Mouse (Mus musculus): ENCODE measurements around the gene Hs3st1. TPM values are rescaled to one million over a fixed set of nuclear protein-coding genes. Genes with fewer than 3 reads are reported as not detected.

Hs3st1 gene
- total and polyA plus RNA-seq, 3 experiments, result 0.81 to 2.8 (median 2.8) TPM

DNA sequence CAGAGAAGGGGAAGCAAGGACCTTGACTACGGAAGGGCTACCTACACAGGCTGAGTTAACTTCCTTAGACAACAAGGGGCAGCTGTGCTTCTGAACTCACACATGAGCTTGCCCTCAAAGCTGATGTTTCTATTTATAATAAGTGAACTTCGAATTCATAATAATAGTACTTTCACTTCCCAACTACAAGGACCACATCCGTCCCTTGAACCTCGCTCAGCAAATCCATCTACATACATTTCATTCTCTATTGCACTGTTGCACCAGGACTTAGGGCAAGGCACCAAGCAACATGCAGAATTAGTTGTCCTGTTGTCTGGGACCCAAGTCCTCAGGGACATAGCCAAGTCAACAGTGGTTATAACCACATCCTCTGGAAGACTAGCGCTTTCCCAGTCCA lies 124.4 kb downstream of the Hs3st1 start:
- Histone ChIP-seq H3K27ac (ENCODE audit: insufficient read depth, low read depth) (no peak overlapping the region), H3K9me3 (replicated peaks; ENCODE audit: low read length) (no peaks in the 10 kb centered on the region), H3K4me1 (ENCODE audit: control insufficient read depth in 1 of 2, insufficient read depth in 2 of 2) (peaks cover 0 to 51% of the 10 kb centered on the region in 2 experiments; a peak in 2 of 4 replicates), H3K4me2 (ENCODE audit: insufficient read depth, low read depth, poor library complexity, severe bottlenecking) (no peak overlapping the region), H3K4me3 (replicated peaks in 1 of 3; ENCODE audit: low read depth in 2 of 3, low read length in 2 of 3, poor library complexity in 1 of 3) (no peak overlapping the region), H3K79me2 (replicated peaks; ENCODE audit: control insufficient read depth, extremely low read depth, insufficient read depth, poor library complexity, severe bottlenecking) (no peaks in the 10 kb centered on the region), H3K36me3 (replicated peaks in 1 of 2; ENCODE audit: control insufficient read depth in 1 of 2, insufficient read depth in 1 of 2, low read length in 1 of 2) (no peaks in the 10 kb centered on the region), H3K27me3 (replicated peaks) (no peaks in the 10 kb centered on the region), H3K9ac (ENCODE audit: insufficient read depth, low read depth) (no peak overlapping the region)
- DNase-seq (ENCODE audit: extremely low read depth), result peak; percentile 94
- TF ChIP-seq ETS1 (conservative IDR thresholded peaks at IDR 0.05; ENCODE audit: low read depth, low read length), result peak; percentile 86
- 0 out of 2 replicates have a peak, but pooled peaks have one; percentile 65 for TF ChIP-seq MAFK (IDR thresholded peaks at IDR 0.05; ENCODE audit: insufficient replicate concordance, low read length)
- no peak for TF ChIP-seq USF2 (conservative IDR thresholded peaks at IDR 0.05; ENCODE audit: low read depth, low read length)
- TF ChIP-seq MYC (IDR thresholded peaks at IDR 0.05; ENCODE audit: low read depth, low read length), result no peak
- peak; percentile 54; the same call in 1 of the 2 replicates for TF ChIP-seq TCF12 (IDR thresholded peaks at IDR 0.05; ENCODE audit: low read depth, low read length)
- TF ChIP-seq IRF4 (IDR thresholded peaks at IDR 0.05; ENCODE audit: low read depth, low read length), result peak; percentile 68
- 0 out of 2 replicates have a peak, but pooled peaks have one; percentile 12 for TF ChIP-seq JUND (conservative IDR thresholded peaks at IDR 0.05; ENCODE audit: low read depth, low read length)
- peak; percentile 87 for TF ChIP-seq EP300 (IDR thresholded peaks at IDR 0.05; ENCODE audit: low read length)
- TF ChIP-seq MEF2A (IDR thresholded peaks at IDR 0.05; ENCODE audit: borderline replicate concordance, low read depth, low read length), result peak; percentile 85
- TF ChIP-seq SIN3A (IDR thresholded peaks at IDR 0.05; ENCODE audit: low read length), result no peak; the same call in 1 of the 2 replicates
- peak; percentile 80 for TF ChIP-seq BHLHE40 (IDR thresholded peaks at IDR 0.05; ENCODE audit: low read depth, low read length)
- in situ Hi-C loops (cut with MboI; ENCODE audit: low pct_ligation_motif_present, low pct_unique_long_range_greater_than_20kb, low sequenced_read_pairs) (loop anchor here (25.0 kb wide), 3 partner anchors 331 to 844 kb away; no protein-coding TSS in a partner anchor), dilution Hi-C loops (cut with MboI; ENCODE audit: extremely low pct_ligation_motif_present, extremely low pct_unique_long_range_greater_than_20kb, low sequenced_read_pairs) (no loop called here)

- dilution Hi-C loops (cut with MboI; ENCODE audit: extremely low pct_ligation_motif_present, extremely low pct_unique_long_range_greater_than_20kb, low sequenced_read_pairs) (no loop called here), in situ Hi-C loops (cut with MboI; ENCODE audit: low pct_ligation_motif_present, low pct_unique_long_range_greater_than_20kb, low sequenced_read_pairs) (loop anchor here (25.0 kb wide), 3 partner anchors 337 to 838 kb away; no protein-coding TSS in a partner anchor)
- H3K27ac ChIP-seq (ENCODE audit: insufficient read depth, low read depth), result no peak overlapping the region
- H3K4me1 ChIP-seq (ENCODE audit: control insufficient read depth in 1 of 2, insufficient read depth in 2 of 2), result peaks cover 0 to 10% of the 10 kb centered on the region in 2 experiments; a peak in 2 of 4 replicates
- no peak for DNase-seq (ENCODE audit: extremely low read depth)
- no peaks in the 10 kb centered on the region for H3K27me3 ChIP-seq (replicated peaks)
- H3K9ac ChIP-seq (ENCODE audit: insufficient read depth, low read depth), result no peak overlapping the region
- TF ChIP-seq ELF1 (IDR thresholded peaks at IDR 0.05; ENCODE audit: low read depth, low read length), result no peak
- TF ChIP-seq ZNF384 (IDR thresholded peaks at IDR 0.05; ENCODE audit: low read depth, low read length), result no peak
- TF ChIP-seq MAX (IDR thresholded peaks at IDR 0.05; ENCODE audit: low read length), result no peak
- no peak for TF ChIP-seq KAT2A (IDR thresholded peaks at IDR 0.05; ENCODE audit: insufficient replicate concordance, low read length)
- no peak for TF ChIP-seq UBTF (IDR thresholded peaks at IDR 0.05; ENCODE audit: low read depth, low read length)
- no peak for TF ChIP-seq CHD1 (IDR thresholded peaks at IDR 0.05; ENCODE audit: low read depth, low read length)
- TF ChIP-seq ZMIZ1 (IDR thresholded peaks at IDR 0.05; ENCODE audit: low read depth, low read length), result no peak
- no peak for TF ChIP-seq CHD2 (IDR thresholded peaks at IDR 0.05; ENCODE audit: low read length)
- TF ChIP-seq SMC3 (IDR thresholded peaks at IDR 0.05; ENCODE audit: low read depth, low read length), result no peak
- TF ChIP-seq MXI1 (IDR thresholded peaks at IDR 0.05; ENCODE audit: low read depth, low read length), result no peak
- TF ChIP-seq POLR2AphosphoS2 (IDR thresholded peaks at IDR 0.05; ENCODE audit: low read depth, low read length), result no peak
- no peak for TF ChIP-seq MAZ (IDR thresholded peaks at IDR 0.05; ENCODE audit: low read depth, low read length)
- no peak for TF ChIP-seq POLR2A (IDR thresholded peaks at IDR 0.05; ENCODE audit: low read depth, low read length)
- no peak for TF ChIP-seq USF1 (IDR thresholded peaks at IDR 0.05; ENCODE audit: low read depth, low read length)
- H3K4me2 ChIP-seq (ENCODE audit: insufficient read depth, low read depth, poor library complexity, severe bottlenecking), result no peak overlapping the region
- no peak overlapping the region for H3K4me3 ChIP-seq (replicated peaks in 1 of 3; ENCODE audit: low read depth in 2 of 3, low read length in 2 of 3, poor library complexity in 1 of 3)
- H3K9me3 ChIP-seq (replicated peaks; ENCODE audit: low read length), result no peaks in the 10 kb centered on the region
- no peaks in the 10 kb centered on the region for H3K79me2 ChIP-seq (replicated peaks; ENCODE audit: control insufficient read depth, extremely low read depth, insufficient read depth, poor library complexity, severe bottlenecking)
- no peaks in the 10 kb centered on the region for H3K36me3 ChIP-seq (replicated peaks in 1 of 2; ENCODE audit: control insufficient read depth in 1 of 2, insufficient read depth in 1 of 2, low read length in 1 of 2)
These were observed 130.2 kb downstream of the Hs3st1 start for GRCm38 (mm10) chr5:39625037-39625473.

Measured in CH12.LX (cell line).